Mouse (Mus musculus): ENCODE data around the gene Gm11634.
"Not testable (repeated sequence)": the region's sequence is repeated elsewhere in the genome, so short reads cannot be mapped to it uniquely, and the experiment has no call there.

Gene Gm11634

GRCm38 (mm10) chr11:101599156-101599555 lies at the start of gene Gm11634:
TSS of gene Gm11634 (minus strand) at chr11:101599256.
- no peak for DNase-seq

GRCm38 (mm10) chr11:101647093-101647492 lies 48.0 kb upstream of the Gm11634 start:
- not testable (repeated sequence) for DNase-seq

- DNase-seq, result not testable (repeated sequence)
Measured at GRCm38 (mm10) chr11:101646283-101646794, 47.3 kb upstream of the Gm11634 start.

- peak; percentile 82 for DNase-seq
Measured at GRCm38 (mm10) chr11:101645411-101646282, 46.6 kb upstream of the Gm11634 start.

GRCm38 (mm10) chr11:101645043-101645410 lies 46.0 kb upstream of the Gm11634 start:
- DNase-seq, result not testable (repeated sequence)

GRCm38 (mm10) chr11:101644591-101644990 lies 45.5 kb upstream of the Gm11634 start:
- no peak for DNase-seq

GRCm38 (mm10) chr11:101642931-101643330 lies 43.9 kb upstream of the Gm11634 start:
- no peak for DNase-seq

- DNase-seq, result not testable (repeated sequence)
Measured at GRCm38 (mm10) chr11:101641710-101642642, 42.9 kb upstream of the Gm11634 start.

- DNase-seq, result peak; percentile 89
Measured at GRCm38 (mm10) chr11:101640857-101641709, 42.0 kb upstream of the Gm11634 start.

GRCm38 (mm10) chr11:101639761-101640160 lies 40.7 kb upstream of the Gm11634 start:
- no peak for DNase-seq

GRCm38 (mm10) chr11:101635660-101636059 lies 36.6 kb upstream of the Gm11634 start:
- DNase-seq, result peak; percentile 26

- DNase-seq, result not testable (repeated sequence)
Measured at GRCm38 (mm10) chr11:101628733-101629417, 29.8 kb upstream of the Gm11634 start.

- DNase-seq, result peak; percentile 91
Measured at GRCm38 (mm10) chr11:101627857-101628559, 29.0 kb upstream of the Gm11634 start.

- DNase-seq, result peak; percentile 91
Measured at GRCm38 (mm10) chr11:101626995-101627856, 28.2 kb upstream of the Gm11634 start, which contains the start of gene Rdm1. TSS of gene Rdm1 (plus strand) at chr11:101627195.

- no peak for DNase-seq
Measured at GRCm38 (mm10) chr11:101626649-101626994, 27.6 kb upstream of the Gm11634 start.

- not testable (repeated sequence) for DNase-seq
Measured at GRCm38 (mm10) chr11:101620022-101620655, 21.1 kb upstream of the Gm11634 start.

GRCm38 (mm10) chr11:101618596-101618995 lies 19.5 kb upstream of the Gm11634 start:
- no peak for DNase-seq

GRCm38 (mm10) chr11:101617849-101618248 lies 18.8 kb upstream of the Gm11634 start:
- DNase-seq, result peak; percentile 65
